ENCODE assay signal across 8 mouse cellular contexts in genomic region chr5:45519960-45520808, GRCm38 (mm10). TPM values are rescaled to one million over a fixed set of nuclear protein-coding genes. Genes with fewer than 3 reads are reported as not detected.
DNase-seq lines count a peak whose midpoint lies in the region; ATAC-seq and TF ChIP-seq lines count a peak whose summit lies in the region.

Med28 (plus strand) TSS chr5:45520229.

- peak within 1 kb of the TSS; percentile 29; the same call in 1 of the 2 replicates for H3K27ac ChIP-seq in bone marrow, adult 2 months (ENCODE audit: control insufficient read depth, insufficient read depth, low read depth, low read length, poor library complexity)
- peak within 1 kb of the TSS; percentile 78 for H3K27ac ChIP-seq in embryonic facial prominence, embryonic 15.5 days (replicated peaks)
- H3K27ac ChIP-seq in kidney, embryonic 14.5 days (ENCODE audit: low read depth, low read length) = no peak within 1 kb of the TSS
- H3K27ac ChIP-seq in limb, embryonic 15.5 days = peak within 1 kb of the TSS; percentile 65

- TF ChIP-seq CTCF in bone marrow, adult 2 months (IDR thresholded peaks at IDR 0.05; ENCODE audit: control insufficient read depth, insufficient read depth, low read length) = no peak

- H3K9ac ChIP-seq in embryonic facial prominence, embryonic 15.5 days = peak within 1 kb of the TSS; percentile 96
- peak within 1 kb of the TSS; percentile 74 for H3K9ac ChIP-seq in kidney, embryonic 14.5 days (ENCODE audit: low read depth, low read length)
- peak within 1 kb of the TSS; percentile 90 for H3K9ac ChIP-seq in limb, embryonic 15.5 days

- peaks cover 1% of the 10 kb centered on the region; the same call in 1 of the 2 replicates for H3K4me1 ChIP-seq in bone marrow, adult 2 months (ENCODE audit: control insufficient read depth, insufficient read depth, low read length)
- H3K4me1 ChIP-seq in embryonic facial prominence, embryonic 15.5 days = peaks cover 17% of the 10 kb centered on the region
- H3K4me1 ChIP-seq in kidney, embryonic 14.5 days (ENCODE audit: control insufficient read depth, insufficient read depth, low read length) = peaks cover 12% of the 10 kb centered on the region
- peaks cover 17% of the 10 kb centered on the region for H3K4me1 ChIP-seq in limb, embryonic 15.5 days

- peak; percentile 88 for DNase-seq in 416B (ENCODE audit: low read depth)
- DNase-seq in heart, adult 9 months (ENCODE audit: low spot score in 2 of 2) = peak; percentile 93 to 97
- DNase-seq in monocyte, adult 2 months (ENCODE audit: low read depth in 1 of 2, low spot score in 2 of 2) = peak; percentile 72 to 87
- DNase-seq in spleen, postnatal 36 days (ENCODE audit: low spot score in 2 of 2) = peak; percentile 89 to 90

- H3K27me3 ChIP-seq in embryonic facial prominence, embryonic 15.5 days = no peaks in the 10 kb centered on the region
- H3K27me3 ChIP-seq in kidney, embryonic 14.5 days (ENCODE audit: control insufficient read depth, insufficient read depth, low read length) = no peaks in the 10 kb centered on the region
- H3K27me3 ChIP-seq in limb, embryonic 15.5 days = no peaks in the 10 kb centered on the region

- peak within 1 kb of the TSS; percentile 88 for H3K4me2 ChIP-seq in embryonic facial prominence, embryonic 15.5 days (replicated peaks)
- peak within 1 kb of the TSS; percentile 85 for H3K4me2 ChIP-seq in kidney, embryonic 14.5 days (replicated peaks; ENCODE audit: low read depth, low read length)
- peak within 1 kb of the TSS; percentile 73 for H3K4me2 ChIP-seq in limb, embryonic 15.5 days

- peak within 1 kb of the TSS; percentile 87 for H3K4me3 ChIP-seq in bone marrow, adult 2 months (replicated peaks; ENCODE audit: control insufficient read depth, low read depth, low read length)
- H3K4me3 ChIP-seq in embryonic facial prominence, embryonic 15.5 days (replicated peaks) = peak within 1 kb of the TSS; percentile 97
- H3K4me3 ChIP-seq in kidney, embryonic 14.5 days (ENCODE audit: low read length) = peak within 1 kb of the TSS; percentile 59
- peak within 1 kb of the TSS; percentile 82 for H3K4me3 ChIP-seq in limb, embryonic 15.5 days

- WGBS in bone marrow, adult 2 months = 2% methylated on average over 56 of the region's 56 CpGs
- 2% methylated on average over 56 of the region's 56 CpGs for WGBS in embryonic facial prominence, embryonic 15.5 days
- WGBS in kidney, embryonic 14.5 days = 2% methylated on average over 56 of the region's 56 CpGs
- 2% methylated on average over 56 of the region's 56 CpGs for WGBS in limb, embryonic 15.5 days

- H3K36me3 ChIP-seq in embryonic facial prominence, embryonic 15.5 days = peaks cover 24% of the 10 kb centered on the region
- peaks cover 13% of the 10 kb centered on the region for H3K36me3 ChIP-seq in kidney, embryonic 14.5 days (ENCODE audit: control insufficient read depth, insufficient read depth, low read length)
- peaks cover 16% of the 10 kb centered on the region for H3K36me3 ChIP-seq in limb, embryonic 15.5 days

- peak; percentile 90 for ATAC-seq in embryonic facial prominence, embryonic 15.5 days (ENCODE audit: insufficient number of reproducible peaks, low FRiP score, low TSS enrichment, low read depth)
- ATAC-seq in kidney, embryonic 14.5 days (ENCODE audit: low FRiP score, low TSS enrichment) = peak; percentile 94
- peak; percentile 86 for ATAC-seq in limb, embryonic 15.5 days (ENCODE audit: insufficient number of reproducible peaks, low FRiP score, low TSS enrichment, low read depth)

- peak; percentile 71; the same call in 1 of the 2 replicates for TF ChIP-seq POLR2A in bone marrow, adult 2 months (IDR thresholded peaks at IDR 0.05; ENCODE audit: borderline replicate concordance, control insufficient read depth, low read depth, low read length)

- H3K9me3 ChIP-seq in embryonic facial prominence, embryonic 15.5 days (replicated peaks) = no peaks in the 10 kb centered on the region
- no peaks in the 10 kb centered on the region for H3K9me3 ChIP-seq in kidney, embryonic 14.5 days (ENCODE audit: control insufficient read depth, low read length)
- H3K9me3 ChIP-seq in limb, embryonic 15.5 days = no peaks in the 10 kb centered on the region

RNA-seq across cellular contexts. Expression of gene Med28, which starts in this region (rescaled TPM):
- 133 and 149 TPM in 2 replicates for polyA plus RNA-seq in bone marrow, adult 2 months (2011; ENCODE audit: insufficient read depth, insufficient read length, low replicate concordance, missing spikeins)
- polyA plus RNA-seq in embryonic facial prominence, embryonic 15.5 days (2015; fragmentation: Nextera tagmentation; extraction: Ambion mirVana) = 232 and 236 TPM in 2 replicates
- polyA plus RNA-seq in kidney, embryonic 14.5 days (2014; fragmentation: Nextera tagmentation; extraction: Ambion mirVana) = 265 and 309 TPM in 2 replicates
- 219 and 225 TPM in 2 replicates for polyA plus RNA-seq in limb, embryonic 15.5 days (2015; fragmentation: Nextera tagmentation; extraction: Ambion mirVana)
